Mouse (Mus musculus): ENCODE data around the gene Ric8b. TPM values are rescaled to one million over a fixed set of nuclear protein-coding genes. Genes with fewer than 3 reads are reported as not detected.

The Ric8b gene
- polyA plus RNA-seq, 1 experiment, result 3.6 TPM

GRCm38 (mm10) chr10:84936832-84937515 is 19.6 kb downstream of the Ric8b start:
- no peak for TF ChIP-seq GATA1 (IDR thresholded peaks at IDR 0.05; ENCODE audit: low read length)

GRCm38 (mm10) chr10:84938094-84938820 is 20.8 kb downstream of the Ric8b start:
- TF ChIP-seq GATA1 (IDR thresholded peaks at IDR 0.05; ENCODE audit: low read length), result no peak

GRCm38 (mm10) chr10:84938886-84939285 is 21.5 kb downstream of the Ric8b start:
- no peak for TF ChIP-seq GATA1 (IDR thresholded peaks at IDR 0.05; ENCODE audit: low read length)

DNA sequence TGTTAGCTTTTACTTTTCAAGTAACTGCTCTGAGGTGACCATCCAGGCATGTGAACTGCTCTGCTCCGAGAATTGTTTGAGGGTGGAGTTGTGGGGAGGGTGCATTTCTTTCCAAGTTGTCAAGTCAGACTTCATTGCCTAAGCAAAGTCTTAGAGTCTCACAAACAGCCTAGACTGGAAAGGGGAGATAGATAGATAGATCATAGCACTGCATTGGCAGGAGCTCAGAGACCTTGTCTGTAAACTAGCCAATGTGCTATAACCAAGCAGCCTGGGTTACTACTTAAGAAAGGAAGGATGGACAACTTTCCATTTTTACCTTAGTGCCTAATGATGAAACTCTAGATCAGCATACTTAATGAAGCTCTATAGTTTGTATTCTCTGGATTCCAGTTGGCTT is 22.9 kb downstream of the Ric8b start:
- TF ChIP-seq GATA1 (IDR thresholded peaks at IDR 0.05; ENCODE audit: low read length), result no peak

DNA sequence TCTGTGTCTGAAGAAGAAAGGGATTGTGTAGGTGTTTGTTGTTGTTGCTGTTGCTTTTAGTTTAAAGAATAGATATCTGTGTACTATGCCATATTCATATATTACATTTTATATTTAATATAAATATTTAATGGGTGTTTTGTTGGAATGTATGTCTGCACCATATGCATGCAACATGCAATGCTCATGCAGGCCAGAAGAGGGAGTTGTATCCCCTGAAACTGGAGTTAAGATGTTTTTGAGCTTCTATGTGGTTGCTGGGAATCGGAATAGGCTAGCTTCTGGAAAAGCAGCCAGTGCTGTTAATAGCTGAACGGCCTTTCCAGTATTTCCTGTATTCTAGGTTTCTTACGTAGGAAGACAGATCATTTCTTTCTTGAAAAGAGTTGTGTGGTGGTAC is 28.3 kb downstream of the Ric8b start:
- no peak for TF ChIP-seq GATA1 (IDR thresholded peaks at IDR 0.05; ENCODE audit: low read length)

DNA sequence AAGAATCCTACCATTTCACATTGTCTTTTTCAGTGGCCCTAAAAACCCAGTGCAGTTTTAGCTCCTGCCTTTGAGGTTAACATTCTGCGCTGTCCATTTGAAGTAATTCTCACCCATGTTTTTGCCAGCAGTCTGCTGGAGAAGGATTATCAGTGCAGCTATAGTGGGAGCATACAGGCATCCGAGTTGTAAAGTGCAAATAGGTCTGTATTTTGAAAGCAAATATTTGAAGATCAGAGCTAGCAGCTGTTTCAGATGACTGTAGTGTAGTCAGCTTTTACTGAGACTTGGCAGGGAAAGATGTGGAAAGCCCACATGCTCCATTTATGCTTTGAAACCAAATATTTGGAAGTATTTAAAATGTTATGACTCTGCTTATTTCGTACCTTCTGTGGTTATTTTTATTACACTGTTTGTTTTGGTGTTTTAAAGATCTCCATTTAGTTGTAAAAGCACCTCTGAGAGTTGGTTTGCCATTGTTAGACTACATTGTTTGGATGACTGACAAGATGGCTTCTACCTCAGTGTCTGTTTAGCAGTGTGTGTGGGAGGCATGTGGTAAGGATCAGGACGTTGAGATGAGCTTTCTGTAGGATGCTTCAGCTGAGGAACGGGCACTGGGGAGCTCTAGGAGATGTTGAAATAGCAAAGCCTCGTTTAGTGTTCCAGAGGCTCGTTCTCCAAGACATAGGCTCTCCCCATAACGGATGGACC is 31.7 kb downstream of the Ric8b start:
- TF ChIP-seq GATA1 (IDR thresholded peaks at IDR 0.05; ENCODE audit: low read length), result no peak

DNA sequence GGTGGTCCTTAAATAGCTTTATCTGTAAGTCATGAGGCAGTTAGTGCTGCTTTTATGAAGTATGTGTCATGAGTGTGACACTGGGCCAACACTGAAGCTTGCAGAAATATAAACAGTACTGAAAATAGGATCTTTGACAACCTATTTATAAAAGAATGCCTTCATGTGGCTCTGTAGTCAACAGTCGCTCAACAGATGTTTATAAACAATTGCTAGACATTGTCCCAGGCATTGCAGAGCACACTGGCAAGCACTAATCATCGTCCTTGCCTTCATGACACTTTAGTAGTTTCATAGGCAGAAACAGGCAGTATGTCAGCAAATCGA is 32.2 kb downstream of the Ric8b start:
- no peak for TF ChIP-seq GATA1 (IDR thresholded peaks at IDR 0.05; ENCODE audit: low read length)

DNA sequence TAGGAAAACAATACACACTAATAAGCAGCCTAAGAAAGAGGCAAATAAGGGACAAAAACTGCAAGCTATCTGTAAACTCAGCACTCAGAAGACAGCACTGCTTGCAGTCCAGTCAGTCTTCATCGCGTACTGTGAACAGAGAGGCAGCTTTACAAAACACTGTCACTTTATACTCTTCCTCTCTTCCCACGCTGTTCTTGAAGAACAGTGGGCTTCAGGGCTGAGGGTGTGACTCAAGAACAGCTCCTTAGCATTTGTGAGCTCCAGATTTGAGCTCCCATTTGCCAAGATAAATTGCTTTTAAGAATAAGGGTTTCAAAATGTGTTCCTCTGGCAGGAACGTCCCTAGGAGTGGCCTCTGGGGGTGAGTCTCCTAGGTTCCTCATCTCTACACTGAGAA is 33.0 kb downstream of the Ric8b start:
- no peak for TF ChIP-seq GATA1 (IDR thresholded peaks at IDR 0.05; ENCODE audit: low read length)

- TF ChIP-seq GATA1 (IDR thresholded peaks at IDR 0.05; ENCODE audit: low read length), result no peak
Observed at GRCm38 (mm10) chr10:84954236-84954635, 36.8 kb downstream of the Ric8b start.

DNA sequence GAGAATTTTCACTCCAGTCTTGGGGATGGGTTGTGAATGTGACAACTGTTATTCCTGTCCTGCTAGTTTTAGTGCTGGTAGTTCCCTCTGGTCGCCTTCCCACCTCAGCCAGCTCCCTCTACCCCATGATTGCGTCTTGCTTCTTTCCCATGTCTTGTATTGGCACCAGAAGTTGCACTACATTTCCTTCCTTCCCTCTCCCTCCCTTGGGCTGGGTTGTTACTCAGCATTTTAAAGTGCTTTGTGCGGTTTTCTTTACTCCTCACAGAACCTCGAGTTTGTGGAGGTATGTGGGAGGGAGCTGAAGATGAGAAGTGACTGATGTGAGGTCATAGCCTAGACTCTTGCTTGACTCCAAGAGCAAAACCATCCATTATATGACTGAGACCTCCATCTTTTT is 38.8 kb downstream of the Ric8b start:
- no peak for TF ChIP-seq GATA1 (IDR thresholded peaks at IDR 0.05; ENCODE audit: low read length)

- no peak for TF ChIP-seq GATA1 (IDR thresholded peaks at IDR 0.05; ENCODE audit: low read length)
Observed at GRCm38 (mm10) chr10:84958597-84958996, 41.2 kb downstream of the Ric8b start.

- TF ChIP-seq GATA1 (IDR thresholded peaks at IDR 0.05; ENCODE audit: low read length), result no peak
Observed at GRCm38 (mm10) chr10:84960380-84960930, 43.0 kb downstream of the Ric8b start.

- TF ChIP-seq GATA1 (IDR thresholded peaks at IDR 0.05; ENCODE audit: low read length), result no peak
Observed at GRCm38 (mm10) chr10:84963126-84963525, 45.7 kb downstream of the Ric8b start.

DNA sequence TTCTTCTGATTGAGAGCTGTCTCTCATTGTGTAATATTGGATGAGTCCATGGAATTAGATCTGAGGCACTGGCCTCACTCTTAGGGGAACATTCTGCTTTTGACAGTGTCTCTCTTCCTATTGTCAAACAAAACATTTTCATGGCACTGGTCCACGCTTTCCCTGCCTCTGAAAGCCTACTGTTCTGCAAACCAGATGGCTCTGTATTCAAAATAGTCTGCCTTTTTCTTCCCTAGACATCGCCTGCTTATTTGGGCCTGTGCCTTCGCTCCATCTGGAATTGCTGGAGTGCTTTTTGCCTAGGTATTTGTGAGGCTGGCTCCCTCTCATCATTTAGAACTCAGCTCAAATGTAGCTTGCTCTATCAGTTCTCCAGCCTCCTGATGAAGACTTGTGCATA is 46.3 kb downstream of the Ric8b start:
- no peak for TF ChIP-seq GATA1 (IDR thresholded peaks at IDR 0.05; ENCODE audit: low read length)

GRCm38 (mm10) chr10:84966542-84966941 is 49.1 kb downstream of the Ric8b start:
- TF ChIP-seq GATA1 (IDR thresholded peaks at IDR 0.05; ENCODE audit: low read length), result no peak

GRCm38 (mm10) chr10:84967645-84968044 is 50.2 kb downstream of the Ric8b start:
- no peak for TF ChIP-seq GATA1 (IDR thresholded peaks at IDR 0.05; ENCODE audit: low read length)
